Mouse (Mus musculus) heart, postnatal 0 days (tissue): Measurements from ENCODE around the gene Tmprss3.

Source experiments
- CTCF ChIP-seq: IDR thresholded peaks from 2 replicates; pipeline ENCODE4 v1.5.1; 2016; ENCODE audit warnings: antibody characterized with exemption, control low read depth, low read depth
- EP300 ChIP-seq: IDR thresholded peaks from 2 replicates; pipeline ENCODE4 v1.6.1; 2016; ENCODE audit warnings: antibody characterized with exemption, low read depth

DNA sequence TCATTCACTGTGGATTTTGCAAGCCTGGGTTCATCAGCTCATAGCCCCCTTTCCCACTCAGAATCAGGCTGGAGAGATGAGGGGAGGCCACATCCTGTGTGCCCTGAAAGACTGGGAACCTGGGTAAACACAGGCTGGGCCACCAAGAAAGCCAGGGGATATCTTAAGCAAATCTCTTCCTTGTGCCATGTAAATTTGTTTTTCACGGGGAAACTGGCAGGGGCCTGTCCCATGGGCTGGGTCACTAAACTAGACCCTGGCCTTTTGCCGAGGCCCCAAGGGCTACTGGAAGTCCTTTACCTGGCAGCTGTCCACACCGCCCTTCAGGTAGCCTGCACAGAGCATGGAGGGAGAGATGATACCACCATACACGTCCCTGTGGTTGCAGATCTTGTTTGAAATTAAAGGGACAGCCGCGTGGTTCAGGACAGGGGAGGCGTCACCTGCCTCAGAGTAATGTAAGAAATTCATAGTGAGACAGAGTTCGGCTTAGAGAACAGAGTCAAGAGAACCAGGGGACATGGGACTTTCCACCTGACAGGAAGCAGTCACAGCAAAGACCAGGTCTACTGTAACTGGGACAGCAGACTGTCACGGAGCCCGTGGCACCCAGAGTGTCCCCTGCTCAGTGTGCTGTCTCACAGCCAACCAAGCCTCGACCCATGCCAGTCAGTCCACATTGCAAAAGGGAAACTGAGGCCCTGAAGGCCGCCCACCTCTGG lies 14.3 kb downstream of the Tmprss3 start:
- TF ChIP-seq CTCF: no peak
- TF ChIP-seq EP300: no peak
